Mouse (Mus musculus) kidney, postnatal 10 days (tissue): Measurements from ENCODE around the gene Dgkg.

Experiments used
- DNase-seq: peaks from one replicate; pipeline ENCODE4 v3.0.0; 2021; ENCODE audit warnings: mixed read lengths

The Dgkg gene

GRCm38 (mm10) chr16:22542691-22543141 lies 114.3 kb downstream of the Dgkg start:
- no peak for DNase-seq

GRCm38 (mm10) chr16:22539275-22539674 lies 117.7 kb downstream of the Dgkg start:
- DNase-seq: no peak

- DNase-seq: no peak
These were observed 120.3 kb downstream of the Dgkg start for GRCm38 (mm10) chr16:22536581-22537160.

DNA sequence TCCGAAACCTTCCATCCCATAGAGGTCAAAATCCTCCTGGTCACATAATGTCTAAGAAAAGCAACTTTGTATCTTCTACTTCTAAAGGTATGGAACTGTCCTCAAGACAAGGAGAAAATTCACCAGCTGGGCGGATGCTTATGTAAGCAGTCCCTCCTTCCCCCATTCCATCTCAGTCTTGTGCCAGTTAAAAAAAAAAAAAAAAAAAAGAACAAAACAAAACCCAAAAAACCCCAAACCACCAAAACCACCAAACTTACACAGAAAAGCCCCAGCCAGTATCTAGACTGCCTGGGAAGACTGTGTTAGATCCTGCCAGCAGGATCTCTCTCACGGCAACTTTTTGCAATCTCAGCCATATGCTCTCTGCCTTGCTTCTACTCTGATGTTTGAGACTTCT lies 123.9 kb downstream of the Dgkg start:
- no peak for DNase-seq

- peak; percentile 30 for DNase-seq
These were observed 125.2 kb downstream of the Dgkg start for GRCm38 (mm10) chr16:22531834-22532233.

GRCm38 (mm10) chr16:22531041-22531440 lies 126.0 kb downstream of the Dgkg start:
- DNase-seq: no peak

DNA sequence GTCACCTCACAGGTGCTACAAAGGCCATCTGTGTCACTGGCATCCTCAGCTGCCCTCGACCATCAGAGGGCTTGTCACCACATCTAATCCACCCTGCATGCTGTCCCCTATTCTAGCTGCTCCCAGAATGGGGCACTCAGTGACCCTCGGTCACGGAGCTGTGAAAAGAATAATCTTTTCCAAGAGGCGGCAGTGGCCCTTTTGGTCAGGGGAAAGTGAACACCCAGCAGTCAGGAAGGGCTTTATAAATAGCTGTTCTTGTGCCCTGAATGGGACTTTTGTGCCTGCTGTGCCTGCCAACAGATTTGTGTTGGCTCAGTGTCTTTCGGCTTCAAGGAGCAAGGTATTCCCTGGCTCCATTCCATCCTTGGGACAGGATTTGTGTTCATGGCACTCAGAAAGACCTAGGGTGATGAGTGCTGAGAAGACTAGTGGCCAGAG lies 129.5 kb downstream of the Dgkg start:
- DNase-seq: no peak

- DNase-seq: no peak
These were observed 130.6 kb downstream of the Dgkg start for GRCm38 (mm10) chr16:22526386-22526785.

DNA sequence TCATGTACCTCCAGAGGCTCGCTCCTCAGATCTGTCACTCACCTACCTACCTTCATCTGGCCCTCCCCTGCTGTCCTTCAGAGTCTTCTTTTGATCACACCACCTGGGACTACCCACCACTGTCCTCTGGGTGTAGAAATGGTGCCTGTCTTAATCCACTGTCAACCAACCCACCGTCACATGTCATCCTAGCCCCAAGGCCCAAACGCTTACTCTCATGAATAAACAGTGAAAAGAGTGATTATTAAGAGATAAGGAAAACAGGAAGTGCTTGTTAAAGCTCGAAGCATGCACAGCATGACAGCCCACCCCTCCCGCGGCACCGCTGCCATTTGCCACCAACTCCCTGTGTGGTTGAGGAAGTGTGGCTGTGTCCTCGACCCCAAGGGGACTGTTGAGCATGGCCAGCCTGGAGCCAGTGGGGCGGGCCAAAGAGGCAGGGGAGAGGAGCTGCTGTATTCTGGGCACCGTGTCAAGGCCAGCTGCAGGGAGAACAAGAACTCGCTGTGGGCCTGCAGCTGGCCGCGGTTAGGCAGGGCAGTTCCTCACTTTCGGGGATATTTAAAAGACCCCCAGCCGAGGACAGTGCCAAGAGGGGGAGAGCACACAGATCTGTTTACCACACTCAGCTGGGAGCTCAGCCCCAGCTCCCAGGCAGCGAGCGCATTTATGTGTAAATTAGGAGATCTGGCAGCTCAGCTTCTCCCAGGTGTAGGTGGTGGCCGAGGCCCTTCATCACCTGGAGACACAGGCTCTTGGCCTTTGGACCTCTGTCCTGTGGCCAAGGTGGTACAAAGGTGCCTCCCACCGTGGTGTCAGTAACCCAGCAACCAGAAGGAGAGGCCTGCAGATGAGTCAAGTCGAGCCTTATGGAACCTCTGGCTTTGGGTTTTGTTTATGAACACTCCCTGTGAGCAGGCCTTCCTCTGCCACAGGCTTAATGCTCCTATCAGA lies 139.3 kb downstream of the Dgkg start:
- peak; percentile 84 for DNase-seq

GRCm38 (mm10) chr16:22515476-22515875 lies 141.5 kb downstream of the Dgkg start:
- DNase-seq: no peak

GRCm38 (mm10) chr16:22510861-22511637 lies 146.0 kb downstream of the Dgkg start:
- no peak for DNase-seq

DNA sequence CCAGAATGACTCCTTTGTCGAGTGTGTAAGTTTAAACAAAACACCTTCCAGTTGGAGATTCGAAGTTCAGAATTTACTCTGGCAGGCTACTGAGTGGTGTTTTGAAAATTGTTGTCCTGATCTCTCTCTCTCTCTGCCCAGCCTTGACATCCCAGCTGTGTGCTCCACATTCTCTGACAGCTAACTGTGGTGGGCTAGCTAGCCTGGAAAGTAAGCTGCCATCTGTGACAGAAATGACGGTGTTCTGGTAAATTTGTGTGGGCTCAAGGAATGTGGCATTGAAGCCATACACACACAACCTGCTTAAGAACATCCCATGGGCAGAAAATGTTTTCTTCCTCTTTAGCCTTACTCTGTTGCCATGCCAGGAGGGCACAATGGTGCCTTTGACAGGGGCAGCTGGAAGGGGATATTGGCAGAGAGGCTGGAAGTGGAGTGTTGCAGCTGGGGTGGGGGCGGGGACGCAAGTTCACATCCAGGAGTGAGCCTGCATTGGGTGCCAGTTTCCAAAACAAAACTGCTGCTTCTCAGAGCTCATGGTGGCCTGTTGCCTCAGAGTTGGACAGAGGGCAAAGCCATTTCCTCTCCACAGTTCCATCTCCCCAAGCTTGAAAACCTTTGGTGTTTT lies 148.0 kb downstream of the Dgkg start:
- DNase-seq: no peak

- no peak for DNase-seq
These were observed 151.4 kb downstream of the Dgkg start for GRCm38 (mm10) chr16:22505656-22506055.

DNA sequence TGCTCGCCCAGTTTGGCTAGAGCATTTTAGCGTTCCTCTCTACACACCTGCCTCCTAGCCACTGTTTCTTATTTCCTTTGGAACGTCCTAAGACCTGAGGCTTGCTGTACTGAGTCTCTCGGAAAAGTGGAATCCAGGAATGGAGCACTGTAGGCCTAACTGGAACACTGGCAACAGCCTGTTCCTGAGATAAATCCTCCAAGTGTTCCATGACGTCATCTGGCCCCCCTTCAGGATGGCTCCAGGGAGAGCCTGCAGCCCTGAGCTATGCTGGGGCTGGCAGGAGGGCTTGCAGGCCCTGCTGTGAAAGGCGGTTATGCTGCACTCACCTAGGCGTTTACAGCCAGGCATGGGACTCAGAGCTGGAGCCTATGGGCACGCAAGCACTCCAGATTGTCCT lies 152.2 kb downstream of the Dgkg start:
- peak; percentile 67 for DNase-seq

DNA sequence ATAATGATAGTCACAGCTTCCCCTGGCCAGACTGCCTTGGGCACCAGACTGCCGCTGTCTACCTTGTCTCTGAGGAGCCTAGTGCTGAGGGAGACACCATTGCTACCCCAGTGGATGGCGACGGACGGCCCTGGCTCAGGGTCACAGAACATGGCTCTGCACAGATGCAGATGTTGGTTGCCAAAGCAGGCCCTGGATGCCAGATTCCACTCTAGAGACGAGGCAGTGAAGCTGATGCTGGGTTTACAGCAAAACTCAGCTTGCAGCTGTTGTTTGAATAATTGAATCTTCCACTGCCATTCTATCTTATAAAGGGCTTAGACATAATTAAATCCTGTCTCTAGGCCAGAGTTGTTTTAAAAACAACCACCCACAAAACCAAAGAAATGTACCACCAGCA lies 153.0 kb downstream of the Dgkg start:
- DNase-seq: no peak

DNA sequence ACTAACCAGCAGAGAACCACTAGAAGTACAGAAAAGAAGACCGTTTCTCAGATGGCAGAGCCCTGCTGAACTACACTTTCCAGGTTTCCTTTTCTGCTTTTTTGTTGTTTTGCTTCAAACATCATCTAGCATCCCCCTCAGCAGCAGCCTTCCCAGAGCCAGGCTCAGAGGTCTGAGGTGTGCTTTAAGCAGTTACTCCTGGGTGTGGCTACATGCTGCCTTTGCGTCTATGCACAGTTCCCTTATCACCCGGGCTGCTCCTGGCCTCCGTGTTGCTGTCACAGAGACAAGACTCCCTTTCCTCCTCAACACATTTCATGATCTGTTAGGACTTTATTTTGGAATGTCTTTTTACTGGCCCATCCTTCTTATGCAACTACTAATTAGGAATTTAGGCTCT lies 153.6 kb downstream of the Dgkg start:
- DNase-seq: no peak

GRCm38 (mm10) chr16:22501855-22502254 lies 155.2 kb downstream of the Dgkg start:
- no peak for DNase-seq

DNA sequence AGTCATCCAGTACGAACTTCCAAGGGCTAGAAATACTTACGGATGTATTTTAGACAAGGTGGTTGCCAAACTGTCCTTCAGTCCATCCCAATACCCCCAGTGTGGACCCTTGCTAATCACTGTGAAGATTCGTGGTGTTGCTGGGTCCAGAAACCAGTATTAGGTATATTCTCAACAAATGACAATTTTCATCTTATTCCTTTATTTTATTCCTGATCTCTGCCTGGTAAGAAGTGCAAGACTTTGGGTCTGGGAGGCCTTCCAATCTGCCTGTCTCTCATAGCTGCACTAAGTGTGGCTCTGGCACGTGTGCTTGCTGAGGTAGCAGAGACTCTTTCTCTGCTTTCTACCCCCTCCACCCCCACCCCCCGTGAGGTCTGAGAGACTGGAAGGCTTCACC lies 156.5 kb downstream of the Dgkg start:
- no peak for DNase-seq

DNA sequence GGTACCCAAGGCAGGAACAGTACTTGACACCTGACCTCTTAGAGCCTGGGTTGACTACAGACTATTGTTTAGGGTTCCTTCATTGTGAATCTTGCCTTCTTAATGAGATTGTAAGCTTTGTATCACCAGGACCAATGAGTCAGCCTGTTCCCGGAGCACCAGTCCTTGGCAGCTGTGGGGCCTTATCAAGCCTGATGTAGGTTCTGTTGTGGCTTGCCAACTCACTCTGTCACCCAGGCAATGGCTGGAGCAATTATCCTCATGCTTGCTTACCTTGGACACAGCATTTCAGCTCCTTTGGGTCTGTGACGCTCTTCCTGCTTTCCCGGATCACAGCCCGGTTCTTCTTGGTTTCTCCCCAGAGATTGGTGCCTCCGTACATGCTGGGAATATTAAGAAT lies 157.1 kb downstream of the Dgkg start:
- DNase-seq: no peak

GRCm38 (mm10) chr16:22499447-22499846 lies 157.6 kb downstream of the Dgkg start:
- no peak for DNase-seq

GRCm38 (mm10) chr16:22497976-22498375 lies 159.0 kb downstream of the Dgkg start:
- no peak for DNase-seq

GRCm38 (mm10) chr16:22495259-22495658 lies 161.8 kb downstream of the Dgkg start:
- DNase-seq: no peak

GRCm38 (mm10) chr16:22494815-22495214 lies 162.2 kb downstream of the Dgkg start:
- peak; percentile 56 for DNase-seq
